Mouse (Mus musculus): ENCODE data around the gene Copb1.
"Not testable (repeated sequence)": the region's sequence is repeated elsewhere in the genome, so short reads cannot be mapped to it uniquely, and the experiment has no call there.

DNA sequence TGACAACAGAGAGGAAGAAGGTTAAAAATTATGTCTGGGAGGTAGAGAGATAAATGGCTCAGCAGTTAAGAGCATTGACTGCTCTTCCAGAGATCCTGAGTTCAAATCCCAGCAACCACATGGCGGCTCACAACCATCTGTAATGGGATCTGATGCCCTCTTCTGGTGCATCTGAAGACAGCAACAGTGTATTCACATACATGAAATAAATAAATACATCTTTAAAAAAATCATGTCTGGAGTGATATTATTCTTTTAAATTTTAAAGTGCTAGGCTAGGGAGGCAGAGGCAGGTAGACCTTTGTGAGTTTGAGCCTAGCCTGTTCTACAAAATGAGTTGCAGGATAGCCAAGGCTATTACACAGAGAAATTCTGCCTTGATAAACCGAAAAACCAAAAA is 57.9 kb downstream of the Copb1 start:
- not testable (repeated sequence) for TF ChIP-seq POLR2A (IDR thresholded peaks at IDR 0.05; ENCODE audit: control insufficient read depth in 1 of 2, insufficient read depth in 1 of 2, low read depth in 1 of 2, low read length in 2 of 2, poor library complexity in 1 of 2); CTCF (IDR thresholded peaks at IDR 0.05 in 2 of 3, conservative IDR thresholded peaks at IDR 0.05 in 1 of 3; ENCODE audit: control insufficient read depth in 1 of 3, insufficient read depth in 1 of 3, low read depth in 2 of 3, low read length in 3 of 3, poor library complexity in 1 of 3, severe bottlenecking in 1 of 3); MAFK (IDR thresholded peaks at IDR 0.05; ENCODE audit: borderline replicate concordance, low read depth, low read length); ZNF384 (IDR thresholded peaks at IDR 0.05; ENCODE audit: low read depth, low read length); EP300 (IDR thresholded peaks at IDR 0.05; ENCODE audit: low read depth in 1 of 2, low read length in 2 of 2); ZMIZ1 (IDR thresholded peaks at IDR 0.05; ENCODE audit: low read depth, low read length); MEF2A (IDR thresholded peaks at IDR 0.05; ENCODE audit: extremely low read depth, insufficient replicate concordance, low read depth, low read length, poor library complexity, severe bottlenecking); ZKSCAN1 (IDR thresholded peaks at IDR 0.05; ENCODE audit: low read depth, low read length); RAD21 (IDR thresholded peaks at IDR 0.05; ENCODE audit: low read depth, low read length); E2F4 (IDR thresholded peaks at IDR 0.05; ENCODE audit: borderline replicate concordance, low read depth, low read length)
